Mouse (Mus musculus): ENCODE measurements around the gene Emx1.
A peak's percentile ranks its signal among the peaks of the same experiment; 100 is the strongest.

Gene Emx1

DNA sequence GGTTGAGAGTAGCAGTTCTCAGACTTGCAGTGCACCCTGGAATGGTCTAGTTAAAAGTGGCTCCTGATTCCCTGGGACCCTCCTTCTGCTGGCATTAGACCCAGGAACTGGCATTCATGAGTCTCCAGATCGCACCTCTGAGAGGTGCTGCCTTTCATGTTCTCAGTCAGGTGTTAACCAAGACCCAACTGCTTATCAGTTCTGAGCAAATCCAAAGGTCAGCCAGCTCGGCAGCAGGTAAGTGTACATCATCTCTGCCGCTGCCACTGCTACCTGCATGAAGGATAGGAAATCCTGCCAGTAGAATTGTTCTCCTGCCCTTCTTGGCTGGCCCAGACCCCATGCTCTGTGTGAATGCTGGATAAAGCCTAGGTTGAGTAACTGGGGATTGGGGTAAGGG lies 43.5 kb downstream of the Emx1 start:
- no peak for DNase-seq (ENCODE audit: low read depth)

DNA sequence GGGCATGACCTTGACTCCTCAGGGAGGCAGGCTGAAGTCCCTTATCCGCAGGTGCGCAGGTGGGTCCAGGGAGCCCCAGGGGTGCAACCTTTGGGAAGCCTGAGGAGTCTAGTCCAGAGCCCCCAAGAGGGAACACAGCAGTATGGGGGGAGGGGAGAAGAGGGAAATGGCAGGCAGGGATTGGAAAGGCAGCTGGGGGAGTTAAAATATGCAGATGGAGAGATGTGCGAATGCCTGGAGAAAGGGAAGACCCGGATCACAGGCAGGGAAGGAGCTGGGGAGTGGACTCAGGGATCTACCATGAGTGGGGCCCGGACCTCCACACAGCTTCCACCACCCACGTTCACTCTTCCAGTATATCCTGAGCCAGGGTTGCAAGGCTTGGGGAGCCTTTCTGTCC lies 44.2 kb downstream of the Emx1 start:
- no peak for DNase-seq (ENCODE audit: low read depth)

DNA sequence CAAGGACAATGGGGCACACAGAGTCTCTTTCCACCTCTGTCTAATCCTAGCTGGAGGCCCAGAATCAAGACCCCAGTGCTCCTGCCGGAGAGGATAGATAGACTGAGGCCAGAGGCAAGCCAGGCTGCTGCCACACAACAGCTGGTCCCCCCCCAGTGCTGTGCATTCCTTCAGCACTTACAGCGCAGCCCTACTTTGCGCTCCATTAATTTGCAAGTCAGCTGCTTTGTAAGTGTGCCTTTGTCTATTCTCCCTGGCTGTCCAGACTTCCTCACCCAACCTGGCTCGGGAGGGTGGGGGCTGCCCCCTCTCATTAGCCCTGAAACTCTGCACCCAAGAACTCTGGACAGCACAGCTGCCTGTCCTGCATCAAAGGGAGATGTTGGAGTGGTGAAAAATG lies 44.8 kb downstream of the Emx1 start:
- no peak for DNase-seq (ENCODE audit: low read depth)

DNA sequence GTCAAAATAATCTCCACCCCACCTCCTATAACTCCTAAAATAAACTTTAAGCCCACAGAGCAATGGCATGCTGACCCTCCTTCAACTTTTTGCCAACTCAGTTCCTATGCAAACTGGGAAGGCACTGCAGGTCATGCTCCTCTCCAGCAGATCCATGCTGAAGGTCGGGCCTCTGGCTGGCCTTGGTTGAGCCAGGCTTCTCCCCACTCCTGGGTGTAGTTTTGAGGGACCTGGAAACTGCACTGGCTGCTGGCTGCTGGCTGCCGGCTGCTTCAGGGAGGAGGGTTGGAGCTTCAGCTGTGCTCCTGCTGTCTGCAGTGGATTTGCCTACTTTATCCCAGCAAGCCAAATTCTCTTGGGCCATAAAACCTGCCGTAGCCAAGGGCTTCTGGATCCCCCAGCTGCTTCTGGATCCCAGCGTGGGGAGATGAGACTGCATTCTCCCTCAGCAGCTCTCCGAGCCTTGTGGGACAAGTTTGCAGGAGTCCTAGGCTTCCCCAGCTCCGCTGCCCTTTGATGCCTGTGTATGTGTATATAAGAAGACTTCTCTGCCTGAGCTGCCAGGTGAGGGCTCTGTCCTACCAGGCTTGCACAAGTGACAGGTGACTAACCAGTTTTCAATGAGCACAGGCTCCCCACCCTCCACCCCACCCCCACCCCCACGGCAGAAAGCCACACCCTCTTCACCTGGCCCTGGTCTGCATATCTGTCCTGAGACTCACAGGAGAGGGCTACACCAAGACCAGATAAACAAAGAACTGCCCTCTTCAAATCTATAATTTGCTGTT lies 45.8 kb downstream of the Emx1 start:
- DNase-seq (ENCODE audit: low read depth), result no peak

DNA sequence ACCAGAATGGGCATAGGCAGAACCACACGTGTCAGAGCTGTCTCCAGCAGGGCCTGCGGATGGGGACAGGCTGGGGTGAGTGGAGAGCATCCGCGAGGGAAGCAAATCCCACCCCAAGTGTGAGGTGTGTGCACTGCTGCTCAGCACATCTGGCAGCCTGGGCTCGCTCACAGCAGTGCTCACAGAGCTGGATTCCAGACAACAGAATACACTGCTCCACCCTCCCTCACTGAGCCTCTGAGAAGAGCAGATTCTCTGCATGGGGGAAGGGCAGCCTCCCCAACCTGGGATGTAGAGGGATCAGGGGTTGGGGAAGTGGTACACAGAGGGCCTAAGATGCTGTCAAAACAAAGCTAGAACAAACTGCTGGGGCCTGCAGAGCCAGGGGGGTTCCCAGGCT lies 47.6 kb downstream of the Emx1 start:
- DNase-seq (ENCODE audit: low read depth), result no peak

- DNase-seq (ENCODE audit: low read depth), result peak; percentile 32
Measured at GRCm38 (mm10) chr6:85237001-85237400, 49.8 kb downstream of the Emx1 start.

DNA sequence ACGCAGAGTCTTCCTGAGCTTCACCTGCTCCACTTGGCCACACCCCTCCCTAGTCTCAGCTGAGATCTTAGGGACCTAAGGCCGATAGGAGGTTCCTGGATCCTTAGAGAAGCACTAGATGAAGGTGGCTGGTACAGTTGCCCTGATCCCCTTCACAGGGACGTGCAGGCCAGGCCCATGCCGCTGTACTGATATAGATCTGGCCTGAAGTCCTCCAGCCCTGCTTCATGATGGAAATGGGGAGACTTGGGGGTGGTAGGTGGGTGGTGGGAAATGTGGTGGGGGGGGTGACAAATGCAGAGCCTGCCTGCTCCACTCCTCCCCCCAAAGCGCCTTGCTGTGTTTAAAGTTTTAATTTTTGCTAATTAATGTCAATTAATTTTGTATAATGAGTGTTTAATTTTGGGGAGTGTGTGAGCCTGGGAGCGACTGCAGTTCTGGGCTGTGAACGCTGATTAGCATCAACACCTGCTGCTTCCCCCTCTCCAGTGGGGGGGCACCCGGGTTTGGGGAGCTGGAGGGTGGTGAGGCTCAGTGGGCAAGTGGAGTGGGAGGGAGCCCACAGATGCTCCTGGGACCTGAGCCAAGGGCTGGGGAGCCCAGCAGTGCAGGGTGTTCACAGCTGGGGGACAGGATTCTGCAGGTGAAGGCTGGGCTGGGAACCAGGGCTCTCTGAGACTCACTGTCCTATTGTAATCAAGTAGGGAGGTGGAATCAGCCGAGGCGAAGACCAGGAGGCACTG lies 50.5 kb downstream of the Emx1 start:
- no peak for DNase-seq (ENCODE audit: low read depth)

DNA sequence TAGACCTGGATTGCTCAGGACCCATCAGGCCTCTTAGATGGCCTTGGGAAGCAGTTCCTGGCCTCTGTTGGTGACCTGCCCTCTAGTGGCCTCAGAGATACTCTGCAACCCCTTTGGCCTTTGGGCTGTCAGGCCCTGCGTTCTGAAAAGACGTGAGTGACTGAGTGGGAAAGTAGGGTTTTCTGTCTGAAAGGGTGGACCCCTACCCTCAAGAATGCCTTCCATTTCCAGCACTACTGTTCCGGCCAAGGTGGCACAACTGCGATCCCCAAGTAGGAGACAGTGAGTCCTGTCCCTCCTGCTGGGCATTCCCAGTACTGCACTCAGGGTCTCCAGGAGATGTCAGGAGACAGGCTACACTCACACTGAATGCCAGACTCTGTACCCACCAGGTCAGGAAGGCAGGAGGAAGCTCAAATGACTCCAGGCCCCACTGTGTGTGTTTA lies 51.8 kb downstream of the Emx1 start:
- DNase-seq (ENCODE audit: low read depth), result peak; percentile 56

GRCm38 (mm10) chr6:85249821-85250220 lies 62.6 kb downstream of the Emx1 start:
- DNase-seq (ENCODE audit: low read depth), result no peak

- DNase-seq (ENCODE audit: low read depth), result no peak
Measured at GRCm38 (mm10) chr6:85250811-85251241, 63.6 kb downstream of the Emx1 start.

GRCm38 (mm10) chr6:85252251-85253058 lies 65.2 kb downstream of the Emx1 start:
- DNase-seq (ENCODE audit: low read depth), result no peak

DNA sequence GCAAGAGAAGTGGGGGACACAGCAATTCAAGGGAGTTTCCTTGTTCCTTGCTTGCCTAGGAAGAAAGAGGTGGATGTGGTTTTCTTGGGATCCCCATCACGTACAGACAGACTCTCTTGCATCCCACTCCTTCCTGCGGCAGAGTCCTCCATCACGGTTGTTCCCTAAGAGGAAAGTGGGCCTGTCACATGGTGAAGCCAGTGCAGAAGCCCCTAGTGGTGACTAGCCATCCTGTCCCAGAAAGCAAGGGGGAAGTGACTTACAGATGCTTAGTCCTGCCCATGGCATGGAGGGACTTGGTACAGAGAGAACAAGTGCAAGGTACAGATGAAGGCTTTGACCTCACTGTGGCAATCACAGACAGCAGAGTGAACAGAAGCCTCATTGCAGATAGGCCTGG lies 66.0 kb downstream of the Emx1 start:
- DNase-seq (ENCODE audit: low read depth), result peak; percentile 20

Measured in 416B (cell line).